Mouse (Mus musculus): ENCODE results near the gene Mgat4b. TPM values are rescaled to one million over a fixed set of nuclear protein-coding genes. Genes with fewer than 3 reads are reported as not detected.

Gene Mgat4b
- polyA plus RNA-seq, 1 experiment, result 20.8 TPM

GRCm38 (mm10) chr11:50277025-50277424 is 66.3 kb downstream of the Mgat4b start:
- H3K36me3 ChIP-seq (ENCODE audit: control insufficient read depth, insufficient read depth, low read length), result no peaks in the 10 kb centered on the region

GRCm38 (mm10) chr11:50277706-50278105 is 67.0 kb downstream of the Mgat4b start:
- Histone ChIP-seq H3K27me3 (ENCODE audit: control insufficient read depth, insufficient read depth, low read length) (no peaks in the 10 kb centered on the region), H3K27ac (ENCODE audit: control insufficient read depth, insufficient read depth, low read depth, low read length) (no peak overlapping the region), H3K36me3 (ENCODE audit: control insufficient read depth, insufficient read depth, low read length) (no peaks in the 10 kb centered on the region), H3K4me1 (ENCODE audit: control insufficient read depth, insufficient read depth, low read length) (no peaks in the 10 kb centered on the region), H3K4me3 (ENCODE audit: control insufficient read depth, low read depth, low read length) (no peak overlapping the region)
- TF ChIP-seq CTCF (IDR thresholded peaks at IDR 0.05; ENCODE audit: control insufficient read depth, insufficient read depth, insufficient replicate concordance, low read depth, low read length) (no peak), POLR2A (IDR thresholded peaks at IDR 0.05; ENCODE audit: control insufficient read depth, low read depth, low read length) (no peak)

More at GRCm38 (mm10) chr11:50277025-50277424, 66.3 kb downstream of the Mgat4b start:
- Histone ChIP-seq H3K4me3 (ENCODE audit: control insufficient read depth, low read depth, low read length) (no peak overlapping the region), H3K4me1 (ENCODE audit: control insufficient read depth, insufficient read depth, low read length) (no peaks in the 10 kb centered on the region), H3K27ac (ENCODE audit: control insufficient read depth, insufficient read depth, low read depth, low read length) (no peak overlapping the region), H3K27me3 (ENCODE audit: control insufficient read depth, insufficient read depth, low read length) (no peaks in the 10 kb centered on the region)
- TF ChIP-seq POLR2A (IDR thresholded peaks at IDR 0.05; ENCODE audit: control insufficient read depth, low read depth, low read length), result no peak
- no peak for TF ChIP-seq CTCF (IDR thresholded peaks at IDR 0.05; ENCODE audit: control insufficient read depth, insufficient read depth, insufficient replicate concordance, low read depth, low read length)

- no peak overlapping the region for H3K4me3 ChIP-seq (ENCODE audit: control insufficient read depth, low read depth, low read length)
- H3K27ac ChIP-seq (ENCODE audit: control insufficient read depth, insufficient read depth, low read depth, low read length), result no peak overlapping the region
- H3K27me3 ChIP-seq (ENCODE audit: control insufficient read depth, insufficient read depth, low read length), result no peaks in the 10 kb centered on the region
- no peaks in the 10 kb centered on the region for H3K36me3 ChIP-seq (ENCODE audit: control insufficient read depth, insufficient read depth, low read length)
- TF ChIP-seq CTCF (IDR thresholded peaks at IDR 0.05; ENCODE audit: control insufficient read depth, insufficient read depth, insufficient replicate concordance, low read depth, low read length) (no peak), POLR2A (IDR thresholded peaks at IDR 0.05; ENCODE audit: control insufficient read depth, low read depth, low read length) (no peak)
- no peaks in the 10 kb centered on the region for H3K4me1 ChIP-seq (ENCODE audit: control insufficient read depth, insufficient read depth, low read length)
These were observed 68.3 kb downstream of the Mgat4b start for GRCm38 (mm10) chr11:50279005-50279404.

GRCm38 (mm10) chr11:50280053-50280452 is 69.4 kb downstream of the Mgat4b start:
- TF ChIP-seq CTCF (IDR thresholded peaks at IDR 0.05; ENCODE audit: control insufficient read depth, insufficient read depth, insufficient replicate concordance, low read depth, low read length) (no peak), POLR2A (IDR thresholded peaks at IDR 0.05; ENCODE audit: control insufficient read depth, low read depth, low read length) (no peak)
- H3K36me3 ChIP-seq (ENCODE audit: control insufficient read depth, insufficient read depth, low read length), result no peaks in the 10 kb centered on the region
- no peaks in the 10 kb centered on the region for H3K4me1 ChIP-seq (ENCODE audit: control insufficient read depth, insufficient read depth, low read length)
- no peak overlapping the region for H3K4me3 ChIP-seq (ENCODE audit: control insufficient read depth, low read depth, low read length)
- H3K27ac ChIP-seq (ENCODE audit: control insufficient read depth, insufficient read depth, low read depth, low read length), result no peak overlapping the region
- no peaks in the 10 kb centered on the region for H3K27me3 ChIP-seq (ENCODE audit: control insufficient read depth, insufficient read depth, low read length)

Other genes with a start within 250 kb of the Mgat4b start
- 10.4 and 12.1 TPM in 2 replicates for gene Rnf130, start 185.5 kb upstream of the Mgat4b start, polyA plus RNA-seq (2012; rRNA removed)
- gene Tbc1d9b, start 79.5 kb upstream of the Mgat4b start, polyA plus RNA-seq (2012; rRNA removed), result 10.9 and 12.5 TPM in 2 replicates
- gene Mrnip, start 36.4 kb upstream of the Mgat4b start, polyA plus RNA-seq (2012; rRNA removed), result 30.4 and 39.1 TPM in 2 replicates
- gene Sqstm1, start 63 bp upstream of the Mgat4b start, polyA plus RNA-seq (2012; rRNA removed), result 43.2 and 46.7 TPM in 2 replicates
- 11.0 and 15.5 TPM in 2 replicates for gene Ltc4s, start 27.7 kb downstream of the Mgat4b start, polyA plus RNA-seq (2012; rRNA removed)
- 4.2 TPM in 2 replicates for gene Maml1, start 81.4 kb downstream of the Mgat4b start, polyA plus RNA-seq (2012; rRNA removed)
- 41.5 and 58.3 TPM in 2 replicates for gene Canx, start 114.8 kb downstream of the Mgat4b start, polyA plus RNA-seq (2012; rRNA removed)
- gene Cby3, start 143.6 kb downstream of the Mgat4b start, polyA plus RNA-seq (2012; rRNA removed), result 112 and 129 TPM in 2 replicates
- gene Hnrnph1, start 166.1 kb downstream of the Mgat4b start, polyA plus RNA-seq (2012; rRNA removed), result 112 and 154 TPM in 2 replicates
- 5.7 and 6.4 TPM in 2 replicates for gene Rufy1, start 220.2 kb downstream of the Mgat4b start, polyA plus RNA-seq (2012; rRNA removed)

Measured in testis, adult 2 months (tissue).